Mouse (Mus musculus): ENCODE results near the gene Kyat3.

The Kyat3 gene

DNA sequence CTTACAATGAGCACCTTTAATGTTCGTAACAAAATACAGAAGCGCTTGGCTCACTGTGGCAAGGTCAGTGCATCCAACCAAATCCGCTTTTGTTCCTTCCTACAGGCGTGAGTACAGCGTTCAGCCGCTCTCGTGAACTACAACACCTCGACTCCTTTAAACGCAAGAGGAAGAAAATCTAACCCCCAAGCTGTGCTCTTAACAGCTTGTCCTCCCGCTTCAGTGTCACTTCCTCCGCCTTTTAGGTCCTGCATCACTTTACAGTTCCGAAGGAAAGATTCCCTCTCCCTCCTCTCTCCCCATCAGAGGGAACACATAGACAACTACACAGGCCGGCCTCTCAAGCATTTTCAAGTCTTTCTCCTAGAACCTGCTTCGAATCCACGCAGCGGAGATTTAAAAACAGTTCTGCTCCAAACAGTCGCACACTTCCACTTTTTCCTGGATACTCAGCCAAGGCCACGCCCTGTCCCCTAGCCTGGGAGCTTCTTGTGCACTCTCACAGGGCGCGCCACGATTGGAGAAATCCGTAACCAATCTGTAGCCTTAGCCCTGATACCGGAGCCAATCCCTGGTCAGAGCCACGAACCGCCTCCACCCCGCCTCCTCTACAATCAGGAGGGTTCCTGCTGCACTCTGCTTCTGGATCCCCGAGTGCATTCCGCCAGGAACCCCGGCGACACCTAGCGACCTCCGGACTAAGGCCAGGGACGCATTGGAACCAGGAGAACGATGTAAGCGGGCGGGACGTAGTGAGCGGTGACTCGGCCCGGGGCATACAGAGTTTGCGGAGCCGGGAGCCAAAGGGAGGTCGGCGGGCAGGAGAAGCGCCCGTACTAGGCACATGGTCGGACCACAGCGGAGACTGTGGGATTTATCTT is at the start of gene Kyat3:
Gene Kyat3 (plus strand): TSS at position 610 of the 881 bp plus-strand sequence.
- peak; percentile 100 for DNase-seq

DNA sequence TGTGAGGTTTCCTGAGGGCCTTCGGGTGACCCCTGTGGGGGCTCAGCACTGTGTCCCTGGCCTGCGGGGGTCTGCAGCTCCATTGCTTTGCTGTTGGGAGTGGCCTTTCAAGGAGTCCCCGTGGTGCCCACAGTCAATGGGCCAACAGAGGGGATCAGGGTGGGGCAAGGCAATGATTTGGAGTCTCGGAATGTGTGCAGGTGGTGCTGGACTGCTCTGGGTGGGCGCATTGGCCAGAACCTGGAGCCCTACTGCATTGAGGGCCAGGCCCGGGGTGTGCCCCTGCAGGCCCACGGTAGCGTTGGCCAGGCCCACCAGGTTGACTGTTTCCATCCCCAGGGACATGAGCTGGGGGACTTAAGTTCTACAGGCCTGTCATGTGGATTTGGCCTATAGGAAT is 36.1 kb upstream of the Kyat3 start:
- no peak for DNase-seq

DNA sequence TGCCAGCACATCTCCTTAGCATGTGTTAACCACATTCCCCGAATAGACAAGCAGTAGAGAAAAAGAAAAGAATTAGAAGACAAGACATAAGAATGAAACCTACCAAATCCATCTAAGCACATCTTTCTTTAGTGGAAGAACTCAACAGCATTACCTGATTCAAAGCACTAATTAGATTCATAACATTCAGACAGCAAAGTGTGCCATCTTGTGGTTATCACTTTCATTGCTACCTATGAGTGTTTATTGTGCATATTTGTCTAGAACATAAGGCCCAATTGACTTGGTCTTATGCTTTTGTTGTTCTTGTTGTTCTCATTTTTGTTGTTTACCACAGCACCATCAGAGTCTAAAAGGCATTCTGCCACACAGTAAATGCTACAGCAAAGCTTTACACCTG is 26.2 kb upstream of the Kyat3 start:
- no peak for DNase-seq

DNA sequence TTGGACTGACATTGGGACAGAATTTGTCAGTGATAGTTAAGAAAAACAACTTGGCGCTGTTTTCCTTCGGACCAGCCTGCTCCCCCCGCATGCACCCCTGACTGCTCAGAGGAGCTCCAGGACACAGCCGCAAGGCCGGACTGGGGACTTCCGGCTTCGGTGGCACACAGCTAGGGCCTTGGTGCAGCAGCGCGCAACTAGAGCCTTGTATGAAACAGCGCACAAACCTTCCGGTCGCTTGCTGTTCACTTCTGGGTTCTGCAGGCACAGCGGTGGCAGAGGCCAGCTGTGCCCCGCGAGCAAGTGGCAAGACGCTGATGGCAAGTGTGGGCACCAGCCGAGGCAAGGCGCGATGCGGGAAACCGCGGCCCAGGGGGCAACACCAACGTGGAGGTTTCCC is 12.9 kb upstream of the Kyat3 start:
- DNase-seq: peak; percentile 79

DNA sequence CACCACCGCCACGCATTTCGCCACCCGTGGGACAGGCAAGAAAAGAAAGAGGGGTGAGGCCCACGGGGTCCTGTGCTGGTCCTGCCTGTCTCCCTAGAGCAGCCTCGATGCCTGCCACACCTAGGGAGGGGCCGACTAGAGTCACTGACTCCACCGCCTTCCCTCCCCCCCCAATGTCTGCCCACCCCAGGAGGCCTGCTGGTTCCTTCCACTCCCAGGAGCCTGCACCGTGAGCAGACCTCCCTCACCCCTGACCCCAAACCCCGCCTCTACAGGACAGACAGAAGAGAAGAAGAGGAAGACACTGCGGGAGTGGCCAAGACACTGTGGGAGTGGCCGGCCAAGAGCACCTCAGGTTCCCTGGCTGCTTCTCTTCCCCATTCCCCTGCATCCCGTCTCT is 12.5 kb upstream of the Kyat3 start:
- DNase-seq: peak; percentile 83

DNA sequence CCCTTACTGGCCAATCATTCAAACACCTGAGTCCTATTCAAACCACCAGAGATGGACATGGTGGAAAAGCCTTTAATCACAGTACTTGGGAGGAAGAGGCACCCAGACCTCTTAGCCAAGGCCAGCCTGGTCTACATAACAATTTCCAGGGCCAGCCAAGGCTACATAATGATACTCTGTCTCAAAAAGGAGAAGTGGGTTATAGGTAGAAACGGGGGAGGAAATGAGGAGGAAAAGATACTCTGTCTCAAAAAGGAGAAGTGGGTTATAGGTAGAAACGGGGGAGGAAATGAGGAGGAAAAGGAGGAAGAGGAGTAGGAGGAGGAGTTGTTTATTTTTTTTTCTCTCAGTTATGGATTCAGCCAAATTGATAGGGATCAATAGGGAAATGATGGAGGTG is 4.3 kb upstream of the Kyat3 start:
- no peak for DNase-seq

DNA sequence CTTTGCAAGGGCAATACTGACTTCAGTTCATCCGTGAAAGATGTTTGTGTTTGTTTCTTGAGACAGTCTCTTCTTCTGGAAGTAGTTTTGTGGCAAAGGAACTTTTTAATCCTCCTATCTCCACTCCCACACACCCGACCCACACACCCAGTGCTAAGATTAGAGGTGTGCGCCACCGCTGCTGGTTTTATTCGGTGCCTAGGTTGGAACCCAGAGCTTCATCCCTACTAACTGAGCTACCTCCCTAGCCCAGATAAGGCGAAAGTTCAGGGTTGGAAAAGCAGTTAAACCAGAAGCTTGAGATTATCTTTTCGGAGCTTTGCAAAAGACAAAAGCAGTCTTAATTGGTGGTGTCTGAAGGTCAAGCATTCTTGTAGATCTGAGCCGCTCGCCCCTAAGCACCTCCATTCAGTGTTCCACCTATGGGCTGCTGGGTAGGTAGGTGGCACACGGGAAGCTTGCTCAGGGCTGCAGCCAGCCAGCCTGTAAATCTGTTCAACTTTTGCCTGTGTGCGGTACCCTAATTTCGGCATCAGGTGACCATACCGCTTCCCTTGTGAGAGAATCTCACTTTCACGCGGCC is 647 bp downstream of the Kyat3 start:
- DNase-seq: peak; percentile 81

DNA sequence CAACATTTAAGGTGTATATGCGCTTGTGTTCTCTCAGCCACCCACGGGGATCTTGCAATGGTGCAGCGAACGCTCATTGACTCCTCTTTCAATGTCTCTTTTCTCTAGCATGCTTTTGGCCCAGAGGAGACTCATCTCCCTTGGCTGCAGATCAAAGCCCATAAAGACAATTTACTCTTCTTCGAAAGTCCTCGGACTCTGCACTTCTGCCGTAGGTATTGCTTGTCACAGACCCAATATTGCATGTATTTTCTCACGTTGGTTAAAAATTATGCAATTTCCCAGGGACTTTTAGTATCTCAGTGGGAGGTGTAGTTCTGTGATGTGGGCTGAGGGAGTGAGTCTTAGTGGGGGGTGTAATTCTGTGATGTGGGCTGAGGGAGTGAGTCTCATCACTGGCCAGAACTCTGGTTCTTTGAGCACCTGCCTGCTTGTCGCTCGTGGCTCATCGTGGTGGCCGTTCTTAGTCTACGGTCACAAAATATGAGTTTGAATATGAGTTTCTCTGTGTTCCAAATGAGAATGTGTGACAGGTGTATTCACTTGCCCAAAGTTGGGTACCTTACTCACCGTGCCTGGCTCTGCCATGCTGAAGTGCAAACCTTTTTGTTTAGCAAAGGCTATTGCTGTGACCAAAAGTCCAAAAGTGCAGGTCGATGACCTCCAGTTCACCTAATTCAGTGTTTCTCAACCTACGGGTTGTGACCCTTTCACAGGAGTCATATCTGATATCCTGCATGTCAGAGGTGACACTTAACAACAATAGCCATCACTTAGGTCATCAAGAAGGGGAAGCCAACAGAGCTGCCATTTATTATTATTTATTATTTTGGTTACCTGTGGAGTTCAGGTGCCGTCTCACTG is 6.0 kb downstream of the Kyat3 start:
- peak; percentile 49 for DNase-seq

DNA sequence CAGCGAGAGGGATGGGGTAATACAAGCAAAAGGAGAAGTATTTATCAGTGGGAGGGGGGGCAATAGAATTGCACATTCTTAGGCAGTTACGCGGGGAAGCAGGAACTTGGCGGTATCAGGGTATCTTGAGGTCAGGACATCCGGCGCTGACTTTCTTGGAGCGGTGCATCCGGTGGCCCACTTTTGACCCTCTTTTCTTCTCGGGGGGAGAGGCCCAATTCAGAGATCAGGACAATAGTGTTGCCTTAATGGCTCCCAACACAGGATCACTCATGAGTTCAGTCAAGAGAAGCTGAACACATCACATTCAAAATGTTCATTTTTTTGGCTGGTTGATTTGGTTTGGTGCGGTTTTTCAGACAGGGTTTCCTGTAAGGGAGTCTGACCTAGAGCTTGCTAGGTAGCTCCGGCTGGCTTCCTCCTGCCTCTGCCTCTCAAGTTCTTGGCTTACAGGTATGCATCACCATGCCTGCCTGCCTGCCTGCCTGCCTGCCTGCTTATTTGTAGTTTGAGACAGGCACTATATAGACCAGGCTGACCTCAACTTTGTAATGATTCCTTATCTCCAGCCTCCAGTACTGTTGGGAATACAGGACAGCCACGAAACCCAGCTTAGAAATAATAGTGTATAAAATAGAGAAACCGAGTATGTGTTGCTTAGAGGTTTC is 7.5 kb downstream of the Kyat3 start:
- peak; percentile 92 for DNase-seq

DNA sequence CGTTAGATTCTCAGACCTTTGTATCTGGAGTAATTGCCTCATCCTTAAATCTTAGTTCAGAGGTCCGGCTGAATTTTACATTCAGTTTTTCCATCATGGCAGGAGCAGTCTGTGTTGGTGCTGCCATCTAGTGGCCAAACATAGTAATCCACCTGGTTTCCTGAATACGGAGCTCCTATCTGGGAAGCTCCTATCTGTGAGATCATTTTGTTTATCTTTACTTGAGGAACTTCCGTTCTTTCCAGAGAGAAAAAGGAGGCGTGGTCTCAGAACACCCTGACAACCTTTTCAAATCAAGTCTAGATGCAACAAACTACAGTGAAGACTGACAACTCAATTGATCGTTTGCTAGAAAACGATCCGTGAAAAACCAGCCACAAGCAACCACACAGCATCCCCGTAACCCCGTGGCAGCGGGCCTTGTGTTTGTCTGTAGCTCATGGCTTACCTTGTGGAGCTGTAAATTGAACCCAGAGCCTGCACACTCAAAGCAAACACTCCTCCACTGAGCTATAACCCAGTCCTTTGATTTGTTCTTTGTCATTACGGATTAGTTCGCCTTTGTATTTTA is 8.1 kb downstream of the Kyat3 start:
- peak; percentile 93 for DNase-seq

DNA sequence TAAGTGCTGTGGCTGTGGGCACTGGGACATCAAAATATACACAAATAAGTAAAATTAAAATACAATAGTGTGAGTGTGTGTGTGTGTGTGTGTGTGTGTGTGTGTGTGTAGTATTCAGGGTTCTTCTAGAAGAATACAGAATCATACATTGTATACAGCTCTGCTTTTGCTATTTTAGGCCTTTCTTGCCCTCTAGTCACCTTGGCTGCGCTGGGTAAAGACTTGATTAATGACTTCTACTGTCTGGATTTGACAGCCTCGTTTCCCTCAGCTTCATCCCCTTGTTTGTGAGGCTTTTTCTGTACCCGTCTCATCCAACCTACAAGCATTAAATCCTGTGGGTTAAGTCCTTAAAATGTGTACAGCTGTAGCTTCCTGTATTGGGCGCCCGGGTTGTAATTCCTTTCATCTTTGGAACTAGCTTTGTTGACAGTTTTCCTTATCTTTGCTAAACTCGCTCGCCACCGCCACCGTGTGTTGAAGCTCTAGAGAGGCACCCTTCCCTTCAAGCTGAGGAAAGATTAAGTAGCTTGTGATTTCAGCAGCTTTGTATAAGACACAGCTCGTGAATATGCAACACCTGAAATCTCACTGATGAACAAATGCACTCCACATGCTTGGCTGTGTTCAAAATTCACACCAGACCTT is 9.6 kb downstream of the Kyat3 start:
- peak; percentile 79 for DNase-seq

DNA sequence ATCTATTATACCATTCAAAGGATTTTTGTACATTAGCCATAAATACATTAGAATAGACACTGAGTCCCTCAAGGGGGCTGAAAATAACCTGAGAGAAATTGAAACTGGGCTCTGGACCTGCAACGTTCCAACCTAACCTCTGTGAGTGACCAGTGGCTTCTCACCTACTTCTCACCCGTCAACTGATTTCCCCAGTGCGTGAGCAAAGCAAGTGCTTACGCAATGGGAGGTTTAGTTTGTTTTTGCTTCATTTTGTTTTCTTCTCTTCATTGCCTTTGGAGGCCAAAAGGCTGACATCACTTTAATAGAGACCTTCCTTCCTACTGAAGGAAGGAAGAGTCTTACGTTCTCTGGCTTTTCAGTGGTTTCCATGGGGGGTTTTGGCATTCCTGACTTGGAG is 10.5 kb downstream of the Kyat3 start:
- DNase-seq: peak; percentile 85

DNA sequence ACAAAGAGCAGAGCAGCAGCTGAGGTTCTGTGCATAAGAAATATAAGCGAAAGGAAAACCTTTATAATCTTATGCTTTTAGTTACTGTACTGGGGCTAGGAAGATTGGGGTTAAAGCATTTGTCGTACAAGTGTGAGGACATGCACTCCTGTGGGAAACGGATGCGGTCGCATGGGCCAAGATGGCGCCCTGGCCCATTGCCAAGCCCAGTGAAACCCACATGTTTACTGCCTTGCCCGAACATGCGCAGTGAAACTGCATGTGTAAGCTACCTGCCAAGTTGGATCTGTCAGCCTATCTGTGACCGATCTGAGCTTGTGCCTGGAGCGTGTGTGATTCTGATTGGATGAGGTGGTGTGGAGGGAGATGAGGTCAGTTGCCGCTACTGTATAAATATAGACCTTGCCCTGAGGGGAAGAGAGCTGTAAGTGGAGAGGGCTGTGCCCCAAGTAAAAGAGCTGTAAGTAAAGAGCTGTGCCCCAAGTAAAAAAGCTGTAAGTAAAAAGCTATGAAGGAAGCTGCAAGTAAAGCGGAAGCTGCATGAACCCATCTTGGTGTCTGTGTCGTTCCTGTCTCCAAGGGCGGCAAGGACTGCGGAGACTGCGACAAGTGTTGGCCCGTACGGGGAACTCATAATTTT is 11.7 kb downstream of the Kyat3 start:
- peak; percentile 87 for DNase-seq

DNA sequence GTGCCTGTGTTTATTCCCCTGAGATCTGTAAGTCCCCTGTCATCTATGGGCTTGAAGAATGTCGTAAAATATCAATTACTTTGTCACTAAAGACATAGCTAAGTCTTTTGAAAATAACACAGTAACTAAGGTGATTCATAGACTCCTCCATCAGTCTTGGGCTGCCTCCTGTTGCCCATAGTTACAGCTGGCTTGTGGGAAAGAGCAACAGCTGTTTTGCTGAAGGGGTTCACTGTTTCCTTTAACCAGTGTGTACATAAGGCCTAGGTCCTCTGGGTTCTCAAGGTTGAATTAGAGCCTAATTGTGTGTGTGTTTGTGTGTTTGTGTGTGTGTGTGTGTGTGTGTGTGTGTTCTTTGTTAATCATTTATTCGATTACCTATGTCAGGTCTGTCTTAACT is 24.6 kb downstream of the Kyat3 start:
- peak; percentile 22 for DNase-seq

DNA sequence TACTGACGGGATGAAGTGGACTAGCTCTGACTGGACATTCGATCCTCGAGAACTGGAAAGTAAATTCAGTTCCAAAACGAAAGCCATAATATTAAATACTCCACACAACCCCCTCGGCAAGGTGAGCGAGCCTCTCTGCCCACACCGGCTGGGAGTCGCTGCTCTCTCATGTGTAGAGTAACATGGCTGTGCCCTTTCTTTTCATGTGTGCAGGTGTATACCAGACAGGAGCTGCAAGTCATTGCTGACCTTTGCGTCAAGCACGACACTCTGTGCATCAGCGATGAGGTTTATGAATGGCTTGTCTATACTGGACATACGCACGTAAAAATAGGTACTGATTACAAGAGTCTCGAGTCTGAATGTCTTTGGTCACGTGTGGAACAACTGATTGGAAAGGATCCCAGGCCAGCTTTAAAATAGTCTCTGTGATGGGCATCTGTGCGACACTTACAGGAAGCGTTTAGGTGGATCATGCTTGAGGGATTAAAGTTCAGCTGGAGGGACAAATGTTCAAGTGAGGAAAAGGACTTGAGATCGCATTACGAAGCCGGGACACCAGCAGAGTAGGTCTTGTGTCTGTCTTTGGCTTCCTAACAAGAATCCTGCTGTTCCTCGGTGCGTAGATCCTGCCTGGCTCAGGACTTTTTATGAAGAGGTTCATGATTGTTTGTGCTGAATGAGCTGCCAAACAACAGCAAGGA is 25.3 kb downstream of the Kyat3 start:
- DNase-seq: peak; percentile 87

DNA sequence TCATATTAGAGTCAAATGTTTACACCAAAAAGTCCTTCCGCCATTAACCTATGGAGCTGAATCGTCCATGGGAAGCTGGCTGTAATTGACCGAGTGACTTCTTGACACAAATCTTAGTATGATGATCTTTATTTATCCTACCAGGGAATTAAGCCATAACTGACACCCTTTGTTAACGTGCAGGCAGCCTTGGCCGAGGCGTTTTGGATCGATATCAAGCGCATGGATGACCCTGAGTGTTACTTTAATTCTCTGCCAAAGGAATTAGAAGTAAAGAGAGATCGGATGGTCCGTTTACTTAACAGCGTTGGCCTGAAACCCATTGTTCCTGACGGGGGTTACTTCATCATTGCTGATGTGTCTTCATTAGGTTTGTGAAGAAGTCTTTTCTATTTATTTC is 33.4 kb downstream of the Kyat3 start:
- peak; percentile 76 for DNase-seq

DNA sequence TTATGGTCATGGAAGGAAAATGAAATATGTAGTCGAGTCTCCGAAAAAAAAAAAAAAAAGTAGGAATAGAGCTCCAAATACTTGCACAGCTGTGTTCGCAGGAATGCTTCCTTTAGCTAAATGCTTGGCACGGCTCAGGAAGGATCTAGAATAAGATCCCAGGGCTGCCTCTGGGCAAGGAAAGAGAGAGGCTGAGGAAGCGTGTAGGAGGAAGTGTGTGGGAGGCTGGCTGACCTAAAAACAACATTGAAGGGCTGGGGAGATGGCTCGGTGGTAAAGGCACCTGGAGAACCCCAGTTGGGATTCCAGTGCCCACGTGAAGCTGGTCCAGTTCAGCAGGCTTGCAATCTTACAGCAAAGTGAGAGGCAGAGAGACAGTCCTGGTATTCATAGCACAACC is 40.0 kb downstream of the Kyat3 start:
- peak; percentile 71 for DNase-seq

DNA sequence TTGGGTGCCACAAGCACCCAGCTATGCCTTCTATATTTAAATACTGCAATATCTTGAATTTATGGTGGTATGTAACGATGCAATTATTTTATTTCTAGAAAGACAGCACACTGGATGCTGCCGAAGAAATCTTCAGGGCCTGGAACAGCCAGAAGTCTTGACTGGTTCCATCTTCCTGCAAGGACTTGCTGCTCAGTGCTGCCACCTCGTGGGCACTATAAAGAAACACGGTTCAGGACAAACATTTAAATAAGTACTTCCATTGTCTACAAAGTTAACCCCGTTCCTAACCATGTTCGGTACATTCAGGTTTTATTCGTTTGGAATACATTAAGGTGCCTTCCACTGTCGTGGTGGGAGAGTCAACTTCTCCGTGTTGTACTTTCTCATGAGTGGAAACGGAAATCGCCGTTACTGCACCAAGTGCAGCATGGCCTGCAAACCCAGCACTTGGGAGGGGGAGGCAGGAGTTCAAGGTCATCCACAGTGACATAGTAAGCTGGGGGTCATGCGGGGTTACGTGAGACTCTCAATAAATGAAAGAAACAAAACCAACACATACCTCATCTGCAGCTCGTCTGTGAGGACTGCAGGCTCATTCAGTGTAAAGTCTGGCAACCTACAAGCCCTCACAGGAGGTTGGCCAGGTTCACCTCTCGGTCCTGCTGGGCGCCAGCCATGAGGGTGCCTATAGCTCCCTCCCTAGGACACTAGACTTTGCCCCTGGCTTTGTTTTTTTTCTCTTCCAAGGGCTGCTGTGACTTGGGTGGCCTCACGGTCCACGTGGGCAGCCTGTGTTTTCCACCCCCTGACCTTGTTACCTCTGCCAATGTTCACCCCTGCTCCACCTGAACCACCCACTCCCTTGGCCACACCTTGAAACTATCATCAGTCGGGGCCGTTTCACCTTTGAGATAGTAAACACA is 43.4 kb downstream of the Kyat3 start:
- DNase-seq: peak; percentile 78

DNA sequence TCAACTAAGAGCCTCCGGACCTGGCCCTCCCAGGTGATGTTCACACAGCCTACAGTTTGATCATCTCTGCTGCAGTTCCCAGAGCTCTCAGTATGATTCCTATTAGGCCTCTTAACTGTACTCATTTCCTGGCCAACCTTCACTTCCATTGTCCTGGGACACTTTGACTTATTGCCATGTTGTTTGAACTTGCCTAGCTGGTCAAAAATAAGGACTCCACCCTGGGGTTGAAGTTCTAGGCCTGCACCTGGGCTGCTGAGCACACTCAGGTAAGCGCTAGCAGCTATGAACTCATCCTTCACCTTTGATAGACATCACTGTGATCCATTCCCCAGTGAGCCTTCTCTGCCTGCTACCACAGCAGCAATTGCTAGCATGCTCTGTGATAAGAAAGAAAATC is 44.2 kb downstream of the Kyat3 start:
- DNase-seq: peak; percentile 64

DNA sequence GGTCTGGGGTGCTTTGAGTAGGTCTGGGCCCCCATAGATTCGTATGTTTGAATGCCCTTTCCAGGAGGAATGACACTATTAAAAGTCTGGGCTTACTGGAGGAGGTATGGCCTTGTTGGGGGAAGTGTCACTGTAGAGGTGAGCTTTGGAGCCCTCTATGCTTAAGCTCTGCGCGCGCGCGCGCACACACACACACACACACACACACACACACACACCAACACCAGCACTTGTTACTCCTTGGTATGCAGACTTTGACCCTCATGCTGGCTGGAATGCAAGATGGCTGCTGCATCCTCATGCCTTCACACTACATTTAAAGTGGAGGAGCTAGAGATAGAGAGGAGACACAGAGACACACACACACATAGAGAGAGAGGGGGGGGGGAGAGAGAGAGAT is 46.8 kb downstream of the Kyat3 start:
- DNase-seq: peak; percentile 53
